Mouse (Mus musculus) retina, postnatal 7 days (tissue): ENCODE data around the gene Nrxn3.

ENCODE experiments used
- DNase-seq: peaks from one replicate; pipeline ENCODE4 v3.0.0-alpha.2; 2012; ENCODE audit warnings: low read depth, low spot score

Gene Nrxn3

DNA sequence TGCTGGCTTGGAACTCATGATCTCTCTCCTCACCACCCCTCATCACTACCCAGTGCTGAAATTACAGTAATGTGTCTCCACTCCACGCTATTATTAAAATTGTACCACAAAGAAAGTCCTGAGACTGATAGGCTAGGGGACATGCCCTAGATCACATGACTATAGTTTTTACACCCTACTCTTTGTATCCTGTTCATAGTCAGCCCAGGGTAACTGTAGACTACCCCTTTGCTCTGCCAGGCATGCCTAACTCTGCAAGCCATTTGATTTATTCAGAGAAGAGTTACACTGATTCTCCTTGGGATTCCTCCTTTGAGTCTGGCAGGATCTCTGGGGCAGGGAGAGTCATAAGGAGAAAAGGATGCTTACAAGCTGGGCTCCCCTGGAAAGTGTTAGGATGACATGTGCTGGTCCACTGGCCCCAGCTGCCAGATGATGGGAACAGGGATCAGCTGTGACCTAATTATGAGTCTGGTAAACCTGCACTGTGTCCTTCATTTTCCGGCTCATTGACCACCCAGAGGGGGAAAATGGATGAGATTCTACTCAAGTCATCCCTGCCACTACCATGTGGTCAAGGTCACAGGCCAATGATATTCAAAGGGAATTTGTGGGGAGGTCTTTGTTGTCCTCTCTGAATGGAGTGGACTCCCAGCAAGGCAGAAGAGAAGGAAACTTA, 318.9 kb downstream of the Nrxn3 start:
- DNase-seq, result peak; percentile 27

DNA sequence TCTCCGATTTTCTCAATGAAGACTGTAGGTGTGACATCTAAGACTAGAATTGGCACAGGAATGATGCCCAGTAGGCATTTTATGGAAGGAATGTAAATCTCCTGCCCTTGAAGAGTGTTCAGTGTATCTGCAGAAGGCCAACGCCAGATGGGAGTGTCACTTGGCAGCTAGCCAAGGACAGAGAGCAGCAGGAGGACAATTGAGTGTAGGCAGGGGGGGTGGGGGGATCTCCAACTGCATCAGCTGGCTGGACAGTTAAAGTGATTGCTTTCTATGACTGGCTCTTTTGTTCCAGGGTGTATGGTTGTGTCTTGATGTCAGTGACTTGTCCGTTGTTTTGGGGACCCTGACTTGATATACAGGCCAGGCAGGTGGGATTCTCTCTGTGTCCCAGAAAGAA, 326.6 kb downstream of the Nrxn3 start:
- DNase-seq, result peak; percentile 69

DNA sequence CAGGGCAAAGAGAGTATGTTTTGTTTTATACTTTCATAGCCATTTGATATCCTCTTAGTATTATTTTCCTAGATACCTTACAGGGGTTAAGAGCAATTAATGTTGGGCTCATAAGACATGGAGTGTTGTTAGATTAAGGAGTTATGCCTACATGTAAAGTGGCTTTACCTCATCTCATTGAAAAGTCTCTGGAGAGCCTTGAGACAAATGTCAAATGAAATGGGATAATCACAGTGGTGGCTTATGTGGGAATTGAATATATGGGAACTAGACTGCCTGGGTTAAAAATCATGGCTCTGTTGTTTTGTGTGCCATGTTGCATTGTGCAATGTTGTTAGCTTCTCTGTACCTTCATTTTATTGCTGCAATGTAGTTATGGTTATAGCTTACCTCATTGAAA, 327.0 kb downstream of the Nrxn3 start:
- DNase-seq, result no peak

DNA sequence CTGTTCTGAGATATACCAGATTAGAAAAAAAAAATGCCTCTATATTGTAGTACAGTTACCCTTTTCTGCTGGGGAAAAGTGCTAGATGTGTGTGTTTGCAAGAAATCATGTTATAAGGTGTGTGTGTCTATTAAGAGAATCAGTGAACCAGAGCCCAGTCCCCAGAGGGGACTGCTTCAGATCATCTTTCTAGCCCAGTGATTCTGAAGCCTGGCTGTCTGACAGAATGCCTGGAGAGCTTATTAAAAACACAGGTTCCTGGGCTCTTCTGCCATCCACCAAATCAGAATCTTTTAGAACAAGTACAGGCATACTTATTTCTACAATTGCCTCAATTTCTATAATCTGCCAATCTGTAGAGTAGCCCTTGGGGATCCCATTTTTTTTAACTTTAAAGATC, 349.8 kb downstream of the Nrxn3 start:
- no peak for DNase-seq

DNA sequence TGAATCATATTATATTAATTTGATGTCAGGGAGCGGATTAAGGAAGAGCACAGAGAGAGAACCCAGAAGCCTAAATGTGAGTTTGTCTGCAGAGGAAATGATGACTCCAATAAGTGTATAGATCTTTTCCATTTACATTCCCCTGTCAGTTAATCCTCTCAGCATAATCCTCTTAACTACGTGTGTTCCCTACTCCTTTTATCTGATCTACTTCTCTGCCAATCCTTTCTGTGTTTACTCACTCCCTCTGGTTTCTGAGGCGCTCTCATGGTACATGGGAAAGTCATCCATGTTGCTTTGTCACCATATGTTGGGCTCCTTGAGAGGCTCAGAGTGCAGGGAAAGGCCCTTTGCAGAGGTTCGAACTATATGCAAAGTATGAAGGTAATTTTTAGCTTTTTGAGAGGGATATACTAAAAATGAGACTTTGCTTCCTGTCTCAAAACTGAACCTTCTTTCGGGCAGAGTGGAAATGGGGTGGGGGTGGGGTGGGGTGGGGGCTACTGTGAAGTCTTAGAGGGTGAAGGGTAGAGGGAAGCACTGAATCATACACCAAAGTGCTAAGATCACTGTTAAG, 350.6 kb downstream of the Nrxn3 start:
- peak; percentile 46 for DNase-seq

DNA sequence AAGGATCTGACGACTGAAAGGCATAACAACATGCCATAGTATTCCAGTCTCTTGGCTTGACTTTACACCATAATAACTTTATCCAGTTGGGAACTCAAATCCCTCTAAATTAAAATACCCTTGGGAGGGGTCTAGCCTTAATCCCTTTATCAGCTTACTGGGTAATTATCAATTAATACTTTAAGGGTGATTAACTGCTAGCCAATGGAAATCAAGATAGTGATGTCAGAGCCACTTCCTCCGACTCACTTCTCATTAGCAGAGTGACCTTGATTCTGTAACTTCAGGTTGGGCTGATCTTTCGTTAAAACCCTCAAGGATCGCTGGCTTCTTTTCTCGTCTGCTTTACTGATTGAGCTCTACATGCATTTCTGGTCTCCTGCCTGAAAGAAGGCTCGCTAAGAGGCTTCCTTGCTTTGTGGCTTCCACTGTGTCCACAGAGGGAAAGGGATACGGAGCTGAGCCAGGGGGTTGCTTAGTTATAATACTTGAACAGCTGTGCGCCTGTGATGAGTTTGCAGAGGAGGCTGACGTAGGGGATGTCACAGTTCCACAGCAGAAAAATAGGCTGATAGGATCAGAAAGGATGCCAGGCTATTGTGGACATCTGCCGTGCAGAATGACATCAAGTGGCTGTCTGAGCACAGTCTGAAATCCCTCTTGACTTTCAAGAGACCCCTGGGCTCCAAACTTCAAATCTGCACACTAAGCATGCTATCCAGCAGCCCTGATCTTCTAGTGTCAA, 352.0 kb downstream of the Nrxn3 start:
- DNase-seq, result peak; percentile 52

DNA sequence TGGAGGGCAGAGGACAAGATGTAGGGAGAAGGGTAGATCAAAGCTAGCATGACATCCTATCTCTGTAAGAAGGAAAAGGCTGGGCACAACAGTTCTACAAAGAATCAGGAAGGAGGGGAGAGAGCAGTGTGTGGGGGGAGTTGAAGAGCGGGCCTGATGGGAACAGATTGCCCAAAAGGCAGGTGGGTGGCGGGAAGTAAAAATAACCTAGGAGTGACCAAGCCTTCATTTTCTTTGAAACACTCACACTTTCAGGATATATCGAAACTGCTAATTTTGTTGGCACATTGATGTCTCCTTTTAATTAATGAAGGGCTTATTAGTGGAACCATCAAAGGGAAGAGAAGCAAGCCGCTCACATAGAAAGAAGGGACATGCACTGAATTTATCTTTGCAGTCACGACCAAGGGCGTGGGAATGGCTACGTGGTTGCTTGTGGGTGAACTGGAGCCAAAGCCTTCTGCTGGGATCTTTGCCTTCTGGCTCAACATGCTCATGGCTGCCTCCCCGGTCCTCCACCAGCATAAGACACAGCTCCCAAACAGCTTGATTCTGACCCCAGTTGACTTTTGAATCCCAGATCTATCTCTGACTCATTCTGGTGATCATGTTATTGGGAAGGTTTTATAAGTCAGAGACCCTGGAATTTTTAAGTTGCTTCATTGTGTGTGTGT, 371.3 kb downstream of the Nrxn3 start:
- DNase-seq, result no peak

DNA sequence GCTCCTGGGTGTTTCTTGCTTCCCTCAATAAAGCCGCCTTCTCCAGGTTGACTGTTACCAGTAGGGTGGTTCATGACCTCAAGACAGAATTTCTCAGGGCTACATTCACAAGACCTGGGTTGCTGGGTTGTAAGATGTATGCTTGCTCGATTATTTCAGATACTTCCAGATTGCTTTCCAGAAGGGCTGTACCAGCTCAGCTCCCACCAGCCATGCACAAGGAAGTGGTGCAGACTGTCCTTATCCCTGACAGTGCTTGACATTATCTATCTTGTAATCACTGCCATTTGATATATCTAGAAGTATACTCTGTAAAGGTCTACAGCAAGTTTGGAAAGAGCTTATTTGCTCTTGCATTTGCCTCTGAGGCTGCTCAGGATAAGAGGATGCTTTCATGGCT, 374.9 kb downstream of the Nrxn3 start:
- DNase-seq, result no peak

DNA sequence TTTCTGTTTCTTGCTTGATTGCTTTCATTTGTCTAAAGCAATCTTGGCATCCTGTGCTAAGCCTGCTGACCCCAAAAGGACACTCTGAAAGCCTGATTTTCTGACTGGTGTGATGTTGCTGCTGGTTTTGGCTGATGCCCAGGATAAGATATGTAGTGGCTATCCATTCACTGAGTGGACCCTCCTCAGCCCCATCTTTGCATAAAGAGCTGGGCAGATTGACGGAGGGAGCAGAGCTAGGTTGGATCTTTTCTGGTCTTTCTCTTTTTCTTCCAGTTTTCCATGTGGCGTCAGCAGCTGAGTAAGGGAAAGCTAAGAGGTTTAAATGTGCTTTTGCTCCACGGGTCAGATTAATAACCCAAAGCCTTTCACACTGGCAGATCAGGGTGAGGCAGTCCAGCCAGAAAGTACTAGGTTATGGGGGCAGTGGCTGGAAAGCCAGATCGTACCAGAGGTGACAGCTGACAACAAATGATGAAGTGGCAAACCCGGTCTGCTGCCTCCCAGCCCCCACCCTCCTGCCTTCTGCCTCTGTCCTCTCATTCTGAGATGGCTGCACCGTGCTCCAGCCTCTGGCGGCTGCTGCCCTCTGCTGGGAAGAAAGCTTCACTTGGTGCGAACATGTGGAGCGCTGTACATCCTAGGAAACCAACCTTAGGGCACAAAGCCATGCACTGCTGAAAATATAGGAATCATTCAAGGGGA, 383.5 kb downstream of the Nrxn3 start:
- DNase-seq, result peak; percentile 78

DNA sequence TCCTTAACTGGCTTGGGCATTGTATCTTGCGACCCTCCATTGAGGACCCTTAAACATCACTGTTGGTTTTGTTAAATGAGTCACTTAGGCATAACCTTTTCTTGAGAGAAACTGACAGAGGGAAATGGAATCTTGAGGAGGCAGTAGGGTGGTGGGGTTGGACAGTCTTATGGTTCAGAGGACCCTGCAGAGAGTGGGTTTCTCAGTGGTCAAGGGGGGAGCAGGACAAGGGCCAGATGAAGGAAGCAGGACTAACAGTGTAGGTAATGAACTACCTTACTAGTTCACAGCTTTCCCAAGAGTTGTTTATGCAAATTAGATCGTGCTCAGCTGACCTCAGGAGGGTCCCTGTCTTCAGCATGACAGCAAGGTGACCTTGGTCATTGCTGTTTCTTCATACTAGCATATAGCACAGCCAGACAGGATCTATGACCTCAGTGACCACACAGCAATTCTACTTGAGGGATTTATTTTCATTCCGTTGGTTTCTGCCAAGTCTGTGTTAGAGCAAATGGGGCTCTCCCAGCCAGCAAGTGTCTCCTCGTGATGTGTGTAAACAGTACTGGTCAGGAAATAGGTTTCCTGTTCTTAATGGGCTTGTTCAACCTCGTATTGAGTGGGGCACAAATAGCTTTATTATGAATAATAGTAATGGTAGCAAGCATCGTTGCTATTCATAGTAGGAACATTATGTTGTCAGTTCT, 384.4 kb downstream of the Nrxn3 start:
- no peak for DNase-seq

DNA sequence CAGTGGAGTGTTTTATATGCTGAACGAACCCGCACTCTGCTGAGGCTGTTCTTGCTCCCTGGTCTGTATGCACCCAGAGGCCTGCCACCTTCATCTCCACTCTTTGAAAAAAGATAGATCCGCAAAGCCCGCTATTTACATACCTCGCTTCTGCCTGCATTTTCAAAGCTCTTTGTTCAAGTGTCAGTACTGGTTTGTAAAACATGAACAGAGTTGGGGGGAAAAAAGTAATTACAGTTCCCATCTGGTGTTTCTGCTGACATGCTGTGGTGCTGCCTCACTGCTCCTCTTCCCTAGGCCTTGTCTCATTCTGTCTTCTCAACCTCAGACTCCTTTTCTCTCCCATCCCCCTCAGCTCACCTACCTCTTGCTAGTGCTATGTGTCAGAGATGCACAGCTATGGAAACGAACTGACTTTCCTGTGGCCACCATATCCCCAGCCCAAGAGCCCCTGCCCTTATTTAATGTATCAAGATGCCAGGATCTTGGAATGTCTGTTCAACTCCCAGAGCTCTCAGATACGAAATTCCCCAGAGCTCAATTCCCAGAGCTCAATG, 387.2 kb downstream of the Nrxn3 start:
- no peak for DNase-seq

DNA sequence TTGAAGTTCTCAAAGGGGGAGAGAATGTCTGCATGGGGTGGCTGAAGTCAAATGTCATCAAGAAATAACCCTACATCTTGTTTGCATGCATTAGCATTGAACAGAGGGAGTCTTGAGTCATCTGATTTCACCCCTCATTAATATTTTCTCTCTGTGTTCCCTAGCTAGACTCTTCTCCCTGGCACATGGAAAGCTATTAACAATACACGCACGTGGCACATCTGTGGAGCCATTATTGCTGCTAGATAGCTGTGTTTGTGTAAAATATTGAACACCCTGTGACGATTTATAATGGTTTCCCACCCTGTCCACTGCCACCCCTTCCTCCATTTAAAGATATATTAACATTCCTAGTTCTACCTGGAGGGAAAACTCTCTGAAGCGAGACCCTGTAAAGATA, 405.9 kb downstream of the Nrxn3 start:
- DNase-seq, result no peak

DNA sequence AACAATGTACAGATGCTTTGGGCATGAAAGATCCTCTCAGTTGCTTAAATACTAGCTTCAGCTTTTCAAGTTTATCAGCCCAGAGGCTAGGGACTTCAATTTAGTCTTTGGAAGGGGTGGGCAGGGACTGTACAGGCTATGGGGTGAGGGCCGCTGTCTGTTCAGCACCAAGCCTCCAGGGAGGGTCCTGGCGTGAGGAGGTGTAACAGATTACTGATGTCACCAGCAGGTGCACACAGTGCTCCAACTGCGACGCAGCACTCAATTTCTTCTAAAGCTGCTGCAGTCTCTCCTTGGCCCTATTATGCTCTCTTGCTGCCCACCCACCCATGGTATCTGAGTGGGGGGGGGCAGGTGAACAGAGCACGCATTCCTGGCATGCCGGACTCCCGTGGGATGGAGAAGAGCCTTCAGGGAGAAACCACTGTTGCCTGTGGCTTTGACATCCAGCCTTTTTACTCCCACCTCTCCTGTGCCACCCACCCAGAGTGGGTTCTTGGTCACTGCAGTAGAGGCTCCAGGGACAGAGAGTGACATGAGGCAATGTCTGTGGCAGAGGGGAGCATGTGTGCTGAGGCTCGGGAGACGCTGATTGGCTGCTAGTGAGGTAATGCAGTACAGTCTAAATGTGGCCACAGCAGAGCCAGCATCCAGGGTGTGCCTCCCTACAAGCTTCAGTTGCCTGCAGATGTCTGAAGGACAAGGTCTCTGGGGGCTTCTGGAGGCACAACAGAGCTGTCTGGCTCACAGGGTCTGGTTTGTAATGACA, 406.6 kb downstream of the Nrxn3 start:
- DNase-seq, result no peak

DNA sequence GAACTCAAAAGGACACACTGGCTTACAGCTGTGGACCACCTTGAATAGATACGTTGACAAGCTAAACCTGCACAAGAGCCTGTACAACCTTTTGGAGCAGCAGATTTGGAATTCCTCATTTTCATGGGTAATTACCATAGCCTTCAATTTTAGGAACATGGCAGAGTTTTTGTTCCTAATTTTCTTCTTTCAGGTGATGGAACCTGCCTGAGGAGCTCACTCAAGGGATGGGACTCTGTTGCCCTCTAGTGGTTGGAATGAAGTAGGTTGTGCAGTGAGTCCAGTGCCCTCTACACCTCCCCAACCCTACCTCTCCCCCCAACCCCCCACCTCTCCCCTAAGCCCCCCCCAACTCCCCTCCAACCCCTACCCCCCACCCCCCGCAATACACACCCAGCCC, 411.7 kb downstream of the Nrxn3 start:
- DNase-seq, result peak; percentile 33

DNA sequence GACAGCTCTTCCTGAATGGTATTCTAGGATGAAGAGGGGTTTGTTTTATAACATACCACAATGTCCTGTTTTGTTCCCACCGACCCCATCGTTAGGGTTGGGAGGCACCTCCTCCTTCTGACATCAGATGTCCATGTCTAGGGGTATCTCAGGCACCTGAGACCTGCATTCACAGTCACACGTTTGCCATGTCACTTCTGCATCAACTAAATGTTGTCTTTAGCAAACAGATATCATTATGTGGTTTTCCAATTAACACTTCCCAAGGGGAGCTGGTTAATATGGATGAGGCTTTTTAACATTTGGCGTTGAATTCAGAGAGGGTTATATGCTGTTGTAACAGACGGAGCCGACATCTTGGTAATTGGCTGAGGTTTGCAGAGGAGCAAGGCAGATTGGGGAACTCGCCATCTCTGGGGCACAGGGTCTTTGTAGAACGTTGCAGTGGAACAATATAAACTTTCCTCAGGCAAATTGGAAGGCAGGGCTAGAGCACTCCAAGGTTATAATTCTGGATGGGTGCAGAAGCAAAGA, 412.2 kb downstream of the Nrxn3 start:
- no peak for DNase-seq

DNA sequence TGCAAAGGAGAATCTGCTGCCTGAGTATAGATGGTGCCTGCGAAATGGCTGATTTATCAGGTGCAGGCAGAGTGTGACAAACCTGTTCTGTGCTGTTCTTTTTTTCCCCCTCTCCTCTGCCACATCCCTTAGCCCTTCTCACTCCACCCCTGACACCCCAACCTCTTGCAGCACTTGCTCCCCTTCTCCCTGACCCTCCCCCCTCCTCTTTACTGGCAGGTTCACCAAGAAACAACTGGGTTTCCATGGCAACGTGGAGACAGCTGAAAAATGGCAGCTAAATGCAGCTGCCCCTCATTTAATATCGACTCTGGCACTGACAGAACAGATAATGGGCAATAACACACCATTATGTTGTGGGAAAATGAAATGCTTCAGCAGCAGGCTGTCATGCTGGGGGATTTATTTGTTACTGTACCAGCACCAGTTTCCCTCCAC, 426.3 kb downstream of the Nrxn3 start:
- DNase-seq, result no peak

DNA sequence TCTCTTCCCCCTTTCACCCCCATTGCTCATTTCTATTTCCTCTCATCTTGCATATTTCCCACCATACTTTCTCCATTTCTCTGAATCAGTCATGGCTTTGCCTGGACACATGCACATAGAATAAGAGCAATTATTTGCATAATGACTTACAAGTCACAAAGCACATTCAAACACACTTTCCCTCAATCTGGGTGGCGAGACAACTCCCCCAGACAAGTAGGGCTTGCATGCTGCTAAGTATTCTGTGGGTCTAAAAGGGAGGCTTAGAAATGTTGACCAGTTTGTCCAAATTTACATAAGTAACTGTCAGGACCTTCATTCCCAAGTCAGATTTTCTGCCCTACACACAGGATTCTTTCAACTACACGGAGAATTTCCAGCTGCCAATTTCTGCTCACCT, 426.8 kb downstream of the Nrxn3 start:
- no peak for DNase-seq

DNA sequence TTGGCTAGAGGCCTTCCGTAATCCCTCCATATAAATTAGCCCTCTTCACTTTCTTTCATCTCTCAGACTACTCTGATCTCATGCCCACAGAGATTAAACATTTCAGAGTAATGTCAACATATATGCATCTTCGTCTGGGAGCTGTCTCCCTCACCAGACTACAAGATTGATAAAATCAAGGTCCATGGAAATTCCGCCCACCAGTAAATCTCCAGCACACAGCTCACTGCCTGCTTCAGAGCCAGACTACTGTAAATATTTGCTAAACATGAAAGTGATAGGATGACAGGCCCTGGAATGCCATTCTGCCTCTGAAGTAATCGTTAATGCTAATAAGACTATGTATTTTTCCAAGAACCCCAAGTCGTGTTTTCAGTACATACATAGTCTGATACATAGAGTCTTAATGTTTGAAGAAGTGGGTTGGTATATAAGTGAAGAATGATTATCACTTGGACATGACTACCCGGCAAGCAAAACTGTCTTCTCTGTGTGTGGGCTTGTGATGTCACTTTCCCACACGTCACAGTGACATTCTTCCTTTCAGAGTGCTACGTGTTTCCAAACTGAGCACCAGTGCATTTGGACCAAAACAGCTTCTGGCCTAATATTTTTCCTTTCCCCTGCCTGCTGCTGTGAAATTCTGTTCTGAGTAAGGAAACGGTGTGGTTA, 433.5 kb downstream of the Nrxn3 start:
- no peak for DNase-seq

DNA sequence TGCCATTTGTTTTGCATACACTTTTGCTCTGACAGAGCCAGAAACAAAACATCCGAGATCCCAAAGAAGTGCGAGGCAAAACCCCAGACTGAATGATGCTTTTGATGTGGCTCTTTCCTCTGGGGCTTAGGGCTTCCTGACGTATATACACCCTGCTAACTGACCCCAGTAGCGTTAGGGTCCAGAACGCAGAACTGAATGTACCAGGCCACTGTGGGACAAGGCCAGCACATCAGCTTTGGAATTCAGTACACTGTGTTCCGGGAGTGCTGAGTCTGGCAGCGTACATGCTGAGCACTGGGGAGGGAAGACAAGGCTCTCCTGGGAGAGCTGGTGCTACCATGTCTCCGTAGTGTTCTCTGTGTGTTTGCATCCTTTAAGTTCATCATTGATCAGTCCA, 436.7 kb downstream of the Nrxn3 start:
- DNase-seq, result no peak
